Mouse (Mus musculus): Measurements from ENCODE around the gene Nudt4.

DNA sequence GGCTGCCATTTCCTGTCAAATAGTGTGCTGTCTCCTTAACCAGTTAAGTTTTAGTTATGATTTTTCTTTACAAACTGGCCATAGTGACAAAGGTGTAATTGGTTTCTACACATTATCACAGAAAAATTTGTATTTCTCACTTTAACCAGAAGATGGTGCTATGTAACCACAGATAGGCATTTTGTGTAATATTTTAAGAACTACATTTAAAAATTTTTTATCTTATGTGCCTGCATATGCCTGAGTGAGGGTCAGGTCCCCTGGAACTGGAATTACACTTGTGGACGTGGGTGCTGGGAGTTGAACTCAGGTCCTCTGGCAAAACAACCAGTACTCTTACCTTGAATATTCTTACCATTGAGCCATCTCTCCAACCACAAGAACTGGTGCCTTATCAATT lies 13.4 kb downstream of the Nudt4 start:
- TF ChIP-seq TCF12 (IDR thresholded peaks at IDR 0.05; ENCODE audit: insufficient read depth, poor library complexity, severe bottlenecking) (no peak), MYOG (IDR thresholded peaks at IDR 0.05; ENCODE audit: control insufficient read depth in 1 of 3, insufficient read depth in 1 of 3, insufficient read length in 2 of 3, low read depth in 2 of 3) (no peak), POLR2A (IDR thresholded peaks at IDR 0.05; ENCODE audit: insufficient read length, low read depth) (no peak), CEBPB (IDR thresholded peaks at IDR 0.05; ENCODE audit: insufficient read depth, poor library complexity, severe bottlenecking) (no peak), USF1 (IDR thresholded peaks at IDR 0.05; ENCODE audit: low read depth) (no peak), MYOD1 (IDR thresholded peaks at IDR 0.05; ENCODE audit: control insufficient read depth in 1 of 3, insufficient read length in 2 of 3, low read depth in 2 of 3) (no peak), POLR2AphosphoS2 (IDR thresholded peaks at IDR 0.05; ENCODE audit: insufficient read length, low read depth) (no peak), TCF3 (IDR thresholded peaks at IDR 0.05; ENCODE audit: insufficient read length, low read depth) (no peak), MAX (IDR thresholded peaks at IDR 0.05; ENCODE audit: low read depth) (no peak), E2F4 (IDR thresholded peaks at IDR 0.05; ENCODE audit: insufficient read depth) (no peak), REST (IDR thresholded peaks at IDR 0.05; ENCODE audit: insufficient read depth, insufficient read length) (no peak)

Measured in myocyte (in vitro differentiated cells).